8 mouse cellular contexts compared by ENCODE assay signal in genomic region chr8:70084191-70085065, GRCm38 (mm10). TPM values are rescaled to one million over a fixed set of nuclear protein-coding genes. Genes with fewer than 3 reads are reported as not detected.
DNase-seq lines count a peak whose midpoint lies in the region; ATAC-seq lines count a peak whose summit lies in the region.

No protein-coding gene starts in this region.

- DNase-seq in lung, adult 18-20 months, result no peak
- DNase-seq in cerebellum, postnatal 10 days, result peak; percentile 48 to 62
- DNase-seq in midbrain, embryonic 10.5 days (ENCODE audit: low spot score), result peak; percentile 50
- DNase-seq in thymus, postnatal 36 days, result no peak
- DNase-seq in spleen, adult 18-20 months, result no peak
- DNase-seq in gastrocnemius, adult 18-20 months (ENCODE audit: low spot score), result no peak

- H3K27me3 ChIP-seq in lung, embryonic 15.5 days, result peaks cover 81% of the 10 kb centered on the region
- peaks cover 78% of the 10 kb centered on the region for H3K27me3 ChIP-seq in midbrain, embryonic 10.5 days (ENCODE audit: low read depth, poor library complexity, severe bottlenecking)

- H3K9me3 ChIP-seq in lung, embryonic 15.5 days, result no peaks in the 10 kb centered on the region
- H3K9me3 ChIP-seq in midbrain, embryonic 10.5 days (replicated peaks), result no peaks in the 10 kb centered on the region

- no peak for ATAC-seq in lung, embryonic 15.5 days (ENCODE audit: borderline replicate concordance, extremely low read depth, low FRiP score, low TSS enrichment)
- ATAC-seq in granulocyte monocyte progenitor cell, adult 5-6 weeks (replicated peaks; ENCODE audit: poor library complexity, severe bottlenecking), result peak; percentile 18; the same call in 1 of the 2 replicates

- peak overlapping the region; percentile 32 for H3K4me3 ChIP-seq in lung, embryonic 15.5 days
- peak overlapping the region; percentile 55 for H3K4me3 ChIP-seq in midbrain, embryonic 10.5 days

- WGBS in lung, embryonic 15.5 days, result 2% methylated on average over 71 of the region's 71 CpGs
- 1% methylated on average over 71 of the region's 71 CpGs for WGBS in midbrain, embryonic 10.5 days

- H3K27ac ChIP-seq in lung, embryonic 15.5 days, result no peak overlapping the region
- H3K27ac ChIP-seq in midbrain, embryonic 10.5 days (replicated peaks), result no peak overlapping the region

- H3K4me1 ChIP-seq in lung, embryonic 15.5 days, result peaks cover 21% of the 10 kb centered on the region
- H3K4me1 ChIP-seq in midbrain, embryonic 10.5 days, result peaks cover 44% of the 10 kb centered on the region

- H3K36me3 ChIP-seq in lung, embryonic 15.5 days, result no peaks in the 10 kb centered on the region
- 0 out of 2 replicates have a peak, but pooled peaks cover 2% of the 10 kb centered on the region for H3K36me3 ChIP-seq in midbrain, embryonic 10.5 days

- H3K9ac ChIP-seq in lung, embryonic 15.5 days, result no peak overlapping the region

- peak overlapping the region; percentile 62 for H3K4me2 ChIP-seq in lung, embryonic 15.5 days

RNA-seq across cellular contexts. Expression of gene Hapln4, which starts 1.2 kb away (rescaled TPM):
- not detected in 2 replicates for polyA plus RNA-seq in lung, embryonic 15.5 days (2015; fragmentation: Nextera tagmentation; extraction: Ambion mirVana)
- not detected in 2 replicates for total RNA-seq in granulocyte monocyte progenitor cell, adult 5-6 weeks (2014; fragmentation: Nextera tagmentation)
- not detected in 2 replicates for total RNA-seq in granulocyte monocyte progenitor cell, adult 5-6 weeks (2017)
- polyA plus RNA-seq in midbrain, embryonic 10.5 days (2016; fragmentation: Nextera tagmentation; extraction: Ambion mirVana), result 0.06 and 0.22 TPM in 2 replicates
- total RNA-seq in gastrocnemius, adult 18-20 months (2021), result not detected

RNA-seq across cellular contexts. Expression of gene Tm6sf2, which starts 11.7 kb away (rescaled TPM):
- 0.54 TPM in 2 replicates for polyA plus RNA-seq in lung, embryonic 15.5 days (2015; fragmentation: Nextera tagmentation; extraction: Ambion mirVana)
- total RNA-seq in granulocyte monocyte progenitor cell, adult 5-6 weeks (2014; fragmentation: Nextera tagmentation), result 3.9 TPM in 1 of 2 replicates, not detected in the other
- not detected in 2 replicates for total RNA-seq in granulocyte monocyte progenitor cell, adult 5-6 weeks (2017)
- polyA plus RNA-seq in midbrain, embryonic 10.5 days (2016; fragmentation: Nextera tagmentation; extraction: Ambion mirVana), result 0.69 and 1.1 TPM in 2 replicates
- under 1 TPM; 0.62 to 0.64 TPM for total RNA-seq in gastrocnemius, adult 18-20 months (2021)

RNA-seq across cellular contexts. Expression of gene Ncan, which starts 36.2 kb away (rescaled TPM):
- 0.22 and 0.23 TPM in 2 replicates for polyA plus RNA-seq in lung, embryonic 15.5 days (2015; fragmentation: Nextera tagmentation; extraction: Ambion mirVana)
- not detected in 2 replicates for total RNA-seq in granulocyte monocyte progenitor cell, adult 5-6 weeks (2014; fragmentation: Nextera tagmentation)
- total RNA-seq in granulocyte monocyte progenitor cell, adult 5-6 weeks (2017), result not detected in 2 replicates
- polyA plus RNA-seq in midbrain, embryonic 10.5 days (2016; fragmentation: Nextera tagmentation; extraction: Ambion mirVana), result 14.4 and 44.7 TPM in 2 replicates
- not detected for total RNA-seq in gastrocnemius, adult 18-20 months (2021)

RNA-seq across cellular contexts. Expression of gene Sugp1, which starts 41.8 kb away (rescaled TPM):
- polyA plus RNA-seq in lung, embryonic 15.5 days (2015; fragmentation: Nextera tagmentation; extraction: Ambion mirVana), result 41.5 and 44.8 TPM in 2 replicates
- 18.4 and 22.6 TPM in 2 replicates for total RNA-seq in granulocyte monocyte progenitor cell, adult 5-6 weeks (2014; fragmentation: Nextera tagmentation)
- 24.3 and 26.0 TPM in 2 replicates for total RNA-seq in granulocyte monocyte progenitor cell, adult 5-6 weeks (2017)
- polyA plus RNA-seq in midbrain, embryonic 10.5 days (2016; fragmentation: Nextera tagmentation; extraction: Ambion mirVana), result 51.9 and 57.7 TPM in 2 replicates
- 10 to 100 TPM; 16.1 to 19.5 TPM for total RNA-seq in gastrocnemius, adult 18-20 months (2021)

RNA-seq across cellular contexts. Expression of gene Mau2, which starts 41.9 kb away (rescaled TPM):
- 46.4 and 50.5 TPM in 2 replicates for polyA plus RNA-seq in lung, embryonic 15.5 days (2015; fragmentation: Nextera tagmentation; extraction: Ambion mirVana)
- total RNA-seq in granulocyte monocyte progenitor cell, adult 5-6 weeks (2014; fragmentation: Nextera tagmentation), result 29.9 and 34.9 TPM in 2 replicates
- 27.3 and 29.0 TPM in 2 replicates for total RNA-seq in granulocyte monocyte progenitor cell, adult 5-6 weeks (2017)
- polyA plus RNA-seq in midbrain, embryonic 10.5 days (2016; fragmentation: Nextera tagmentation; extraction: Ambion mirVana), result 57.2 and 67.4 TPM in 2 replicates
- 10 to 100 TPM; 21.7 to 22.5 TPM for total RNA-seq in gastrocnemius, adult 18-20 months (2021)

Comparison
In these comparisons a context has a peak if more than half of its experiments do, and no peak if none do; other contexts are left out.
1. DNase-seq: peak in cerebellum, postnatal 10 days (2 of 2) and midbrain, embryonic 10.5 days (single experiment); none in lung, adult 18-20 months (0 of 2), thymus, postnatal 36 days (0 of 2), spleen, adult 18-20 months (0 of 2) and gastrocnemius, adult 18-20 months (single experiment).